Mouse (Mus musculus): ENCODE measurements around the gene Clcn6. TPM values are rescaled to one million over a fixed set of nuclear protein-coding genes. Genes with fewer than 3 reads are reported as not detected.

Gene Clcn6
- polyA plus RNA-seq, 1 experiment: 0.11 TPM

GRCm38 (mm10) chr4:148069602-148070218 is 31.1 kb upstream of the Clcn6 start:
- Histone ChIP-seq H3K4me3 (replicated peaks) (no peak overlapping the region), H3K27me3 (ENCODE audit: control insufficient read depth) (peaks cover under 1% of the 10 kb centered on the region), H3K4me1 (ENCODE audit: control insufficient read depth) (peaks cover 7% of the 10 kb centered on the region), H3K9me3 (ENCODE audit: control insufficient read depth, low read length) (no peaks in the 10 kb centered on the region), H3K36me3 (ENCODE audit: control insufficient read depth) (no peaks in the 10 kb centered on the region)
- TF ChIP-seq GATA1 (IDR thresholded peaks at IDR 0.05; ENCODE audit: low read length) (no peak), TAL1 (IDR thresholded peaks at IDR 0.05; ENCODE audit: low read length) (no peak)

DNA sequence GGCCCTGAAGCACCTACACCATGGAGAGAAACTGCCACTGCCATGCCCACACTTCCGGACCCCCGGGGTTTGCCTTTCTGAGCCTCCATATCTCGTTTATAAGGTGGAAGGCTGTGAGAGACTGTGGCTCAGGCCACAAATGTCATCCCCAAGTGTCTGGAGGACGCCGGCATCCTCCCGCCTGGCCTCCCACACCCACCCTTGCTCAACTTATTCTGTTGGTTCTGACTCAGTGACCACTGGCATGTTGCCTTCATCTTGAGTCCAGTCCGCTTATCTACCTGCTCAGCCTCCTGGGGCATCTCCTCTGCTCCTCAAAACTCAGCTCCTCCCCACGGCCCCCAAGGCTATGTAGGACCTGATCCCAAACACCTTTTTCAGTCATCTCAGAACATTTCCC is 28.7 kb upstream of the Clcn6 start:
- no peaks in the 10 kb centered on the region for H3K27me3 ChIP-seq (ENCODE audit: control insufficient read depth)

GRCm38 (mm10) chr4:148066401-148066744 is 27.8 kb upstream of the Clcn6 start:
- H3K4me3 ChIP-seq (replicated peaks): no peak overlapping the region
- H3K36me3 ChIP-seq (ENCODE audit: control insufficient read depth): no peaks in the 10 kb centered on the region
- H3K4me1 ChIP-seq (ENCODE audit: control insufficient read depth): no peaks in the 10 kb centered on the region; the same call in 1 of the 2 replicates
- no peaks in the 10 kb centered on the region for H3K9me3 ChIP-seq (ENCODE audit: control insufficient read depth, low read length)
- TF ChIP-seq GATA1 (IDR thresholded peaks at IDR 0.05; ENCODE audit: low read length) (no peak), TAL1 (IDR thresholded peaks at IDR 0.05; ENCODE audit: low read length) (no peak)
- H3K27me3 ChIP-seq (ENCODE audit: control insufficient read depth): no peaks in the 10 kb centered on the region

More for the DNA sequence above, 28.7 kb upstream of the Clcn6 start:
- Histone ChIP-seq H3K4me1 (ENCODE audit: control insufficient read depth) (peaks cover 5% of the 10 kb centered on the region; the same call in 1 of the 2 replicates), H3K9me3 (ENCODE audit: control insufficient read depth, low read length) (no peaks in the 10 kb centered on the region), H3K36me3 (ENCODE audit: control insufficient read depth) (no peaks in the 10 kb centered on the region), H3K4me3 (replicated peaks) (no peak overlapping the region)
- TF ChIP-seq TAL1 (IDR thresholded peaks at IDR 0.05; ENCODE audit: low read length): no peak
- TF ChIP-seq GATA1 (IDR thresholded peaks at IDR 0.05; ENCODE audit: low read length): no peak

DNA sequence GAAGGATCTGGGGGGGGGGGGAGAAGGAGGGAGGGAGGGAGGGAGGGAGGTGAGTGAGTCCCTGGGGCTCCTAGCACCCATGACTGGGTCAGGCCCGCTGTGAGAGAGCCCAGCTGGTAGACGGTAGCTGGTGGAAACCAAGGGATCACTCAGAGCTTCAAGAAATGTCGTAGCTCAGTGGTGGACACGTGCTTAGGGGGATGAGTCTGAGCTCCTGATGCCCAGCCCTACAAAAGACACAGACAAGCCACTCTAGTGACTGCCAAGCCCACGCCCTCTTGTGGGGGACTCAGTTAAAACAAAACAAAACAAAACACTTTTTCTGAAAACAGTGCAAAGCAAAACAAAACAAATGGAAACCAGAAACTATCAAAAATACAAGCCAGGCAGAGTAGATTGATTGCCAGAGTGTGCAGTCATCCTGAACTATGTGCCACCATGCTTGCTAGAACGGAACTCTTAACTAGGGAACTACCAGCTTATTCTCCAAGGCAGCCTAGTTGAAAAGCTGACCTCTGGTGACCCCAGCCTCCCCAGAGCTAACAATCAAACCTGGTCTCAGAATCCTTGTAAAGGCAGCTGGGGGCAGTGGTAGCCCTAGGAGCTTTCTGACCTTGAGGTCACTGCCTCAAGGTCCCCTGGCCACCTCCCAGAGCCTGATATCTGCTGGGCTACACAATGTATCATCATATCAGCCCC is 27.2 kb upstream of the Clcn6 start:
- Histone ChIP-seq H3K4me1 (ENCODE audit: control insufficient read depth) (no peaks in the 10 kb centered on the region; the same call in 1 of the 2 replicates), H3K4me3 (replicated peaks) (no peak overlapping the region), H3K36me3 (ENCODE audit: control insufficient read depth) (no peaks in the 10 kb centered on the region), H3K27me3 (ENCODE audit: control insufficient read depth) (no peaks in the 10 kb centered on the region), H3K9me3 (ENCODE audit: control insufficient read depth, low read length) (no peaks in the 10 kb centered on the region)
- TF ChIP-seq GATA1 (IDR thresholded peaks at IDR 0.05; ENCODE audit: low read length) (no peak), TAL1 (IDR thresholded peaks at IDR 0.05; ENCODE audit: low read length) (no peak)

- TF ChIP-seq GATA1 (IDR thresholded peaks at IDR 0.05; ENCODE audit: low read length) (no peak), TAL1 (IDR thresholded peaks at IDR 0.05; ENCODE audit: low read length) (no peak)
- no peaks in the 10 kb centered on the region for H3K9me3 ChIP-seq (ENCODE audit: control insufficient read depth, low read length)
Observed at GRCm38 (mm10) chr4:148061086-148061480, 22.5 kb upstream of the Clcn6 start.

DNA sequence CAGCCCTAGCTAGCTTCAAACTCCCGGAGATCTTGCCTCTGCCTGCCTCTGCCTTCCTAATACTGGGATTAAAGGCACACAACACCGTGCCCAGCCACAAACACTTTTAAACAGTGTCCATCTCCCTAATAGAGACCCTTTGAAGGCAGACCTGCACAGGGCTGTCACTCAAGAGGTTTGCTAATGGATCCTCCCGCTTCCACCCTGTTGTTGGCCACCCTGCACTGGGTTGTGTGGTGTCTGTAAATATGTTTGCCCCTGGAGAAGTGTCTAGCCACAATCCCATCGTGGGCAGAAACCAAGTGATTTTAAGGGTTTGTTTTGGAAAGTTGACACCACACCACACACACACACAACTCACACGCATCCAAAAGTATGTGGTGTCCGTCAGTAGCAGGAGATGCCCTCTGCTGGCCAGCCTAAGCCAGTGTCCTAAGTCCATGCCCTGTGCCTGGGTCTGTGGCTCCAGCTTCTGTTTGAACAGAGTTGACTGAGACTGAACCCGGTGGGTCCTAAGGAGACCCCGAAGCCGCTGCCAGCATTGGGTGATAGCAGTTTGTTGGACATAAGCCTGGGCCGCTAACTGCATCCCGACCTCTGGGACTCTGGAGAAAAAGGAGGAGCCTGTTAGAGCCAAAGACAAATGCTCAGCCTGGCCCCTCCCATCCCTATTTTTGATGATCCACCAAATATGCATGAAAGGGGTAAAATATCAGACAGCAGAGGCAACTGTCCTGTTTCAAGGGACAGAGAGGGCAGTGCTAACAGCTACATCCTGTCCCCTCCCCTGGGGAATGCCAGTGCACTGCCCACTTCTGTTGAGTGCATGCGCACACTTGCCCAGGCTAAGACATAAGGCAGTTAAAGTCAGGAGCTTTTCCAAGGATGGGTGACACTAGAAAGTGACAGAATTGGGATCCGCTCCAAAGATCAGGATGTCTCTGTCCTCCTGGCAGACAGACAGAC is 21.8 kb upstream of the Clcn6 start:
- peaks cover 38% of the 10 kb centered on the region for H3K36me3 ChIP-seq (ENCODE audit: control insufficient read depth)
- no peak for TF ChIP-seq GATA1 (IDR thresholded peaks at IDR 0.05; ENCODE audit: low read length)
- TF ChIP-seq TAL1 (IDR thresholded peaks at IDR 0.05; ENCODE audit: low read length): no peak
- no peaks in the 10 kb centered on the region for H3K9me3 ChIP-seq (ENCODE audit: control insufficient read depth, low read length)
- H3K27me3 ChIP-seq (ENCODE audit: control insufficient read depth): no peaks in the 10 kb centered on the region
- peaks cover 11% of the 10 kb centered on the region for H3K4me1 ChIP-seq (ENCODE audit: control insufficient read depth)
- no peak overlapping the region for H3K4me3 ChIP-seq (replicated peaks)

More at GRCm38 (mm10) chr4:148061086-148061480, 22.5 kb upstream of the Clcn6 start:
- Histone ChIP-seq H3K4me1 (ENCODE audit: control insufficient read depth) (peaks cover 11% of the 10 kb centered on the region), H3K36me3 (ENCODE audit: control insufficient read depth) (peaks cover 31% of the 10 kb centered on the region), H3K4me3 (replicated peaks) (no peak overlapping the region), H3K27me3 (ENCODE audit: control insufficient read depth) (no peaks in the 10 kb centered on the region)

GRCm38 (mm10) chr4:148058993-148059392 is 20.4 kb upstream of the Clcn6 start:
- H3K36me3 ChIP-seq (ENCODE audit: control insufficient read depth): peaks cover 52% of the 10 kb centered on the region
- no peaks in the 10 kb centered on the region for H3K9me3 ChIP-seq (ENCODE audit: control insufficient read depth, low read length)
- peaks cover 11% of the 10 kb centered on the region for H3K4me1 ChIP-seq (ENCODE audit: control insufficient read depth)
- no peak for TF ChIP-seq TAL1 (IDR thresholded peaks at IDR 0.05; ENCODE audit: low read length)
- TF ChIP-seq GATA1 (IDR thresholded peaks at IDR 0.05; ENCODE audit: low read length): no peak
- H3K27me3 ChIP-seq (ENCODE audit: control insufficient read depth): no peaks in the 10 kb centered on the region
- H3K4me3 ChIP-seq (replicated peaks): no peak overlapping the region

GRCm38 (mm10) chr4:148058218-148058819 is 19.7 kb upstream of the Clcn6 start:
- Histone ChIP-seq H3K9me3 (ENCODE audit: control insufficient read depth, low read length) (no peaks in the 10 kb centered on the region), H3K27me3 (ENCODE audit: control insufficient read depth) (no peaks in the 10 kb centered on the region), H3K4me1 (ENCODE audit: control insufficient read depth) (peaks cover 11% of the 10 kb centered on the region), H3K4me3 (replicated peaks) (no peak overlapping the region), H3K36me3 (ENCODE audit: control insufficient read depth) (peaks cover 59% of the 10 kb centered on the region)
- TF ChIP-seq GATA1 (IDR thresholded peaks at IDR 0.05; ENCODE audit: low read length) (no peak), TAL1 (IDR thresholded peaks at IDR 0.05; ENCODE audit: low read length) (no peak)

All from erythroblast, embryonic 14.5 days (primary cell).